Mouse (Mus musculus) adrenal gland, adult 18-20 months (tissue): ENCODE measurements at regions not wholly inside any gene's neighbourhood (a gene's known extent, or its start where the extent isn't known, plus 50 kb on each side); places are given as distances from the start of the nearest gene placed in this dataset.
"Not testable (repeated sequence)": the region's sequence is repeated elsewhere in the genome, so short reads cannot be mapped to it uniquely, and the experiment has no call there.

Experiments
- DNase-seq, 2 experiments: peaks; one replicate each; pipeline ENCODE4 v3.0.0; 2021 to 2022; ENCODE audit warnings: low spot score in 2 of 2

- no peak for DNase-seq
These were observed 229.4 kb upstream of the Synpr start for GRCm38 (mm10) chr14:13055198-13055597.

GRCm38 (mm10) chr14:13042536-13042935 lies 219.7 kb upstream of the Cadps start:
- not testable (repeated sequence) for DNase-seq

- no peak for DNase-seq
These were observed 218.9 kb upstream of the Cadps start for GRCm38 (mm10) chr14:13041741-13042140.

DNA sequence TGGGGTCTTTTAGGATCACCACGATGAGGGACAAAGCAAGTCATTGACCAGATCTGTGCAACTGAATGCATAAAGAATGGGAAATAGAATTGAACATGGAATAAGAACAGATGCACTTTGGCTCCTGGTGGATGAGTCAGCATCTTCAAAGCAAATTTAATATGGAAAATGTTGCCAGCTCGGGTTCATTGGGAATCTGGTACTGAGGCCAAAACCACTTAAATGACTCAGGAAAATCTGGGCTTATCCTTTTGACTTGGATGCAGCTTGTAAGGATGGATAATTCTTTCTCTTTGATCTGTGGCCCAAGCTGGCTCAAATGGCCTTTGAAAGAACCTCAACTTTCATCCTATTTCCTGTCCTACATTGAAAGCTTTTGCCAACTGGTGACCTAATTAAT lies 217.3 kb upstream of the Cadps start:
- DNase-seq, result no peak

DNA sequence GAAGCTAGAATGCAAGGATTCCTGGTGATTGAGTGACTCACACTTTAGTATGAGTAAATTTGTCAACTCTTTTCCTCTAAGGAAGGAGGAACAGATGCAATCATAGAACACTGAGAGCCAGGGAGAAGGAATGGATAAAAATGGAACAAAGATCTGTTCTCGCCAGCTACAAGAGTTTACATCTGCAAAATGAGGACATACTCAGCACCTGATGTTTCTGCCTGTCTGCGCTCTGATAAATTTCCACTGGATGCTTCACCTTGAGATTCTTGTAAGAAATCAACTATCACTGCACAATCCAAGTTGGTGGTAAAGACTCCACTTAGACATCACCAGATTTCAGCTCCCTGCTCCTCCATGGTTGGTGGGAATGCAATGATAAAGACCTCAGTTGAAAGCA lies 214.5 kb upstream of the Cadps start:
- DNase-seq, result no peak

- no peak for DNase-seq
These were observed 206.9 kb upstream of the Cadps start for GRCm38 (mm10) chr14:13029794-13030193.

DNA sequence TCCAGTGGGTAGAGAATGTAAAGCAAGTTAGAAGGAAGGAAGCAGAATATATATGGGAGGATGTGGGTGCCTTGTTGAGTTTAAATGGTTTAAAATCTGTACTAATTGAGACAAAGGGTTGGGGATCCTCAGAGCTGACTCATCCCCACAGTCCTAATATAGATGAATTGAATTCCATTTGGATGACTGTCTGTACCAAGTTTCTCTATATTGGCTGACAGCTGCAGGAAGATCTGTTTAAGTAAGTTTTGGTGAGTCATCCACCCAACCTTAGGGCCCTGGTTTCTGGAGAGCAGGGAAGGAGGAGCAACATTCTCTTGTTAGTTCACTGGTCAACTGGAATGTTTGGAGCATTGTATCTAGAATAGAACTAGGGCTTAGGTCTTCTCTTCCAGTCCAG lies 199.9 kb upstream of the Cadps start:
- no peak for DNase-seq

- no peak for DNase-seq
These were observed 188.2 kb upstream of the Cadps start for GRCm38 (mm10) chr14:13011099-13011498.

DNA sequence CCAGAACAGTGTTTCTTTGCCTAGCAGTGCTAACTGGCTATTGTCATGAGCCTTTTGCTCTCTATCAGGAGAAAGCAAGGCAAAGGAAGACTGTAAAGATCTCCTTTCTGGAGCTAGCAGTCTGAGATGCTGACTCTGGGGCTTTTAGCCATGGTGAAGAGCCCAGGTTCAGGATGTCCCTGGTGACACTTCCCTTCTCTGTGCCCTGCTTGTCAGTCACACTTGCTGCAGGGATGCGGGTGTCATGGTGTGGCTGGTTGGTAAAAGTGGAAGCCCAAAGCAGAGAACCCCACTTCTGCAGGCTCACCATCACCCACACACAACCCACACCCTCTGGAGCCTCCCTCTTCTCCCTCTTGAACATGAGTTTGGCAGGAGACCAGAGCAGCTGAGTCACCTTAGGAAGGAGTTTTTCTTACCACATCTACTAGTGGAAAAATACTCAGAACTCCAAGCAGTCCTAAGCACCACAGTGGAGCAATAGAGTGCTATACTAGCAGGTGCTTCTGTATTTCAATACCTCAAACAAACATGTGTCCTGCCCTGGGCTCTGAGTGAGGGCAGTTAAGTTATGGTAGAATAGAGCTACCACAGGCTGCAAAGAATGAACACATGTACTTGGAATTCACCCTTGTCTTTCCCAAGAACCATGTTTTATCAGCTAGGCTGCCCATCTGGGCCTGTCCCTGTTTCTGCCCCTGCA lies 178.3 kb upstream of the Cadps start:
- peak; percentile 30 to 61 for DNase-seq

DNA sequence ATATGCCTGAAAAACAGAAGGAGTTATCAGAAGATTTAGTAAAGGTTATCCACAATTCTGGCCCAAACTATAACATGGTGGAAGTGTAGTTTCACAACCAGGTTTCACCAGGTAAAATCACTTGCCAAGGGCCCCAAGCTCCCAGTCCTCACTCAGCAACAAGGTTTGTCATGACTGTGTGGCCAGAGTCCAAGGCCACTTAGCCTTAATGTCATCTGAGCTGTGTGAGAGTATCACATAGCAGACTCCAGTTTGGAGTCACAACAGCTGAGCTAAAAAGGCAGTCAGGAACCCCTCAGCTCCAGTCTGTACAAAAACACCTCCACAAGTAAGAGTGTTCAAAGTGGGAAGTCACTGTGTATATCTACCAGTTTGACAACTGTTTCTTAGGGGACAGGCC lies 156.5 kb upstream of the Cadps start:
- DNase-seq, result peak in 1 of 2 experiments; percentile 4

GRCm38 (mm10) chr14:12966441-12966840 lies 143.6 kb upstream of the Cadps start:
- DNase-seq, result no peak

DNA sequence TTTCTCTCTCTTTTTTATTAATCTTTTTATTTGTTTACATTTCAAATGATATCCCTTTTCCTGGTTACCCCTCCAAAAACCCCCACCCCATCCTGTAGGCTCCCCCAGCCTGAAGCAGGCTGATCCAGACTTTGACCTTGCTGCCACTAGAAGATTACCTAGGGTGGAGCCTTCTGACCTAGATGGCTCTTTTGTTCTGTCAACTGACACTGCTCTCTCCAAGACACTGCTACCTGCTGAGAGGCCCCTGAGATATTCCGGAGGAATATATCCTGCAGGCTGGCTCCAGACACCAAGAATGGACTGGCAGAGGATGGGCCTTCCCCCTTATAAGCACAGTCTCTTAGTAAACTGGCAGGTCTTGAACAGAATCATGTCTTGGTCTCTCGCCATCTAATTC lies 135.0 kb upstream of the Cadps start:
- DNase-seq, result not testable (repeated sequence)

DNA sequence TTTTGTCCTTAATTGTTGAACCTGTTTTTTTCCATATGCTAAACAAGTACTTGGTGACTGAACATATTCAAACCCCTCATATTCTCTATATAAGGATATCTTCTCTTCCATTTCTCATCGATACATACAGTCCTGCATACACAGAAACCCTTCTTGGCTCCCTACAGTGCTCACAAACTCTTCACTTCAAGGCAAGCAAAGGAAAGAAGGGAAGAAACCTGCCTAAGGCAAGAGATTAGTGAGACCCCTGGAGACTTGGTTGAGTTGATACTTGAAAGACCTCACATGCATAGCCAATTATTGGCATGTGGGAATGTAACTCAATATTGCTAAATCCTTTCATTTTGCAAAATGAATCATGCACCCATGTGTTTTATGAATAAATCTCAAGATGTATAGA lies 128.0 kb upstream of the Cadps start:
- no peak for DNase-seq

DNA sequence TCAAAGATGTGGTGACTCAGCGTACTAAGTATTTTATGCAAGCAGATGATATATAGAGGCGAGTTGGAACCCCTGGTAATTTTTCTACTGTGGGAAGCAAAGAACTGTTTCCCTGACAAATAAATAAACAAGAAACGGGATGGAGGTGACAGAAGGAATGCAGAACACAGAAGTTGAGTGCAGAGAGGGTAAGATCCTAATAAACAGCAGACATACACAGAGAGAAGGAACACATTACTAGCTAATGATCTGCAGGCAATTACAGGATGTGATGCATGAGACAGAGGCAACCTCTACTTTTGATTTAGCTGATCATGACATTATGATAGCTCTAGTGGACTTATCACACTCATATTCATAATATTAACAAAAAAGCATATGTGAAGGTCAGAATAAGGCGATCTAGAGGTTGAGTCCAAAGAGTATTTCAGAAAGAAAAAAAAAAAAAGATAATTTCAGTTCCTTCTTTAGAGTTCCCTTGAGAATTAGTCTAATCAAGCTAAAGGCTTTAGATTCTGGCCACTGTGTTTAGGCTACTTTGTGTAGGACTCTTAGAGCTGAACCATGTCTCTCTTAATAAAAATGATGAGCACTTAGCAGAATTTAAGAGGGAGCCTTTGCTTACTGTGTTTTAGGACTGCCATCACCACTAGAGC lies 115.9 kb upstream of the Cadps start:
- no peak for DNase-seq

GRCm38 (mm10) chr14:12936343-12936742 lies 113.5 kb upstream of the Cadps start:
- no peak for DNase-seq

DNA sequence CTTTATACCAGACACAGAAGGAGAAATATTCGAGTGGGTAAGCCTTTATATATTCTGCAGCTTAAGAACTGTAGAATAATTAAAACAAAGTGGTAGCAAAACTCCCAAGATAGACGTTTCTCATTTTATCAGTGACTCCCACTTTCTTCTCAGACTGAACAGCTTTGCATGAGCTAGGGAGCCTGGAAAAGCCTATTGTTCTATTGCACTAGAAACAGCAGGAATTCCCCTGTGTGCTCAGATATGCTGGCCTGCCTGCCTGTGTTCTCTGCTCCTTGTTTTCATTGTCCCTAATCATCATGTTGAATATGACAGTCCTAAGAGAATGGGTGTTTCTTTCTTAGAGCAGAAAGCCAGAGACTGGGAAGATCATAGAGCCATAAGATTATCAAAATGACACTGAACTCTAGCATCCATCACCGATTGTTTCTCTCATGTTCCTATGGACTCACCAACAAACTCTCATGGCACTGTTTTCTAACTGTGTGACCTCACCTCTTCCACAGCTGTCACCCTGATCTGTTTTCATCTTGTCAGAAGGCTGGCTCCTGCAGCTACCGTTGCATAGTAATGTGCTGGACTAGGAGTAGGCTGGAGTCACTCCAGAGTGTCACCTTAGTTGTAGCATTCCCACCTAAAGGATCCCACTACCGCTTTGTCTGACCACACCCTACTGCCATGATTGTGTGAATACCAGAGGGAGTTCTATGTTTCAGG lies 108.9 kb upstream of the Cadps start:
- DNase-seq, result no peak

GRCm38 (mm10) chr14:12923617-12924016 lies 100.7 kb upstream of the Cadps start:
- no peak for DNase-seq

DNA sequence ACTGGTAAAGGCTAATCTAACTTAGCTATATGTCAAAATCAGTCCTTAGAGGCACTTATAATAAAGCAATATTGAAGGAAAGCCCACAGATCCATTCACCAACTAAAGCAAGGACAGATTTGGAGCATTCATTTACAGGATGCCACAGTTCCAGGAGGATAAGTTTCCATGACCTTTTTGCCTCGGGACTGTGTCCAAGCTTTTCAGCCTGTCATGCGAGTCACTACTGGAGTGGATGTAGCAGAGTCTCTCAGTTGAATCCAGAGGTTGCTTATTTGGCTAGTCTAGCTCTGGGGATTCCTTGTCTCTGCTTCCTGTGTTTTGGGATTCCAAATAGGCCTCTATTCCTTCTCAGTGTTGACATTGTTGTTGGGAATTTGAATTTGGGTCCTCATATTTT lies 92.6 kb upstream of the Cadps start:
- peak in 1 of 2 experiments; percentile 22 for DNase-seq

- DNase-seq, result no peak
These were observed 91.1 kb upstream of the Cadps start for GRCm38 (mm10) chr14:12913956-12914355.

DNA sequence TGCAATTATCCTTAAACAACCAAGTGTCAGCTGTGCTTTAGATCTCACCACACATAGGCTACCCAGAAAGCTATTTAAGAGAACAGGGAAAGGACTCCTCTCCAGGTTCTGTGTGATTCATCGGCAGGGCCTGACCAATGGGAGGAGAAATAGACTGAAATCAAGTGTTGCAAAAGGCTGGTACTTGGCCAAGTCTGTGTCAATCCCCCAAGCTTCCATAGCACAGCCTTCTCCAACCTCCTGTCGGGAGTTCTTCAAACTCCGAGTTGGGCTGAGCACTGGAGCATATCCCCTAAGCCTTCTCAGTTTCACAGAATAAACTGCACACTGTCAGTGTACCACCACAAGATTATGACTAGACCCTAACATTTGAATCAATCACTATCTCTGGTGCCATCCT lies 90.5 kb upstream of the Cadps start:
- DNase-seq, result peak in 1 of 2 experiments; percentile 22

- no peak for DNase-seq
These were observed 54.4 kb upstream of the Cadps start for GRCm38 (mm10) chr14:12877337-12877662.
